Mouse (Mus musculus) G1E (cell line): ENCODE measurements around the gene Cirbp.

Source experiments
- CTCF ChIP-seq: IDR thresholded peaks from 2 replicates; pipeline ENCODE4 v1.5.1; 2012; ENCODE audit warnings: low read depth, low read length, inconsistent platforms, mixed read lengths
- GATA1 ChIP-seq: IDR thresholded peaks from 2 replicates; pipeline ENCODE4 v1.6.1; 2012; ENCODE audit warnings: borderline replicate concordance, low read length, inconsistent platforms, mixed read lengths
- GATA2 ChIP-seq: IDR thresholded peaks from 2 replicates; pipeline ENCODE4 v1.6.1; 2012; ENCODE audit warnings: low read depth, low read length, inconsistent platforms, borderline replicate concordance
- POLR2AphosphoS5 ChIP-seq: IDR thresholded peaks from 2 replicates; pipeline ENCODE4 v1.6.1; 2012; ENCODE audit warnings: low read depth, low read length, inconsistent platforms; ENCODE audit not compliant: insufficient replicate concordance
- TAL1 ChIP-seq: conservative IDR thresholded peaks from 2 replicates; pipeline ENCODE4 v1.6.1; 2012; ENCODE audit warnings: low read depth, low read length, inconsistent platforms, mixed read lengths

DNA sequence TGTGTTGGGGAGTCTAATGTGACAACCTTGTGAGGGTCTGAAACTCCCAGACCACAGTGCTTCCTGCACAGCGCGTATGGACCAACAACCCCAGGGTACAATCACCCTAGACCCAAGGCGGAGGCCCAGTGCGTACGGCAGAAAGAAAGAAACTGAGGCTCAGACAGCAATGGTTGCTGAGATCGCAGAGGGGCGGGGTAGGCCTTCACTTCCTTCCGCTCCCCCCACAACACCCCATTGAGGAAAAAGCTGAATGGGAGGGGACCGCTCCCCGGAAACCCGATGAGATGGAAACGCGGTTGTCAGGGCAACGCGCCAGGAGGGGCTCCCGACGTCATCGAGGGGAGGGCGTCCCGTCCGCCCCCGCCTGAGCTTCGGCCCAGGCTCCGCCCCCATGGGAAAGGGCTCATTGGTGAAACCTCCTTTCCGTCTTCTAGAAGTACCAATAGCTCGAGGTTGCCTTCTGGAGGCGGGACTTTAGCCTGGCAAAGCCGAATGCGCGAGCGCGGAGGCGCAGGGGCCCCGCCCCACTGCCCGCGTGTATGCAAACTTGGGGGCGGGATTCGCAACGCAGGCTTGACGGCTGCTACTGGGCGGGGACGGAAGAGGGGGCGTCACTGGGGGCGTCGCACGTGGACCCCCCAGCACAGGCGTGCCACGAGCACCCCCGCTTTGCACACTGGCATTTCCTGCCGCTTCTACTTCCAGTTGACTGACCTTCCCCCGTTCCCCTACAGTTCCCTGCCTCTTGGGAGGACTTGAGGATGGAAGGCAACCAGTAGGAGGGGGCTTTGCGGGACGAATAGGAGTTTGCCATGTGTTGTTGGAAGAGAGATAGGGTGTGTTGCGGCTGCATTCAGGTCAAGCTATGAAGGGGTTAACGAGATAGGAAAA lies 6.0 kb upstream of the Cirbp start:
- no peak for TF ChIP-seq CTCF
- no peak for TF ChIP-seq POLR2AphosphoS5
- no peak for TF ChIP-seq TAL1
- no peak for TF ChIP-seq GATA1
- no peak for TF ChIP-seq GATA2
